Mouse (Mus musculus): Measurements from ENCODE around the gene Snap47.

Snap47 gene

GRCm38 (mm10) chr11:59451086-59451485 lies at the start of gene Snap47:
Gene Snap47 (minus strand): TSS chr11:59451186.
- no peak for DNase-seq (ENCODE audit: low spot score)

GRCm38 (mm10) chr11:59497747-59498146 lies 46.8 kb upstream of the Snap47 start:
- DNase-seq (ENCODE audit: low spot score): no peak

GRCm38 (mm10) chr11:59496672-59497310 lies 45.8 kb upstream of the Snap47 start:
- DNase-seq (ENCODE audit: low spot score): no peak

DNA sequence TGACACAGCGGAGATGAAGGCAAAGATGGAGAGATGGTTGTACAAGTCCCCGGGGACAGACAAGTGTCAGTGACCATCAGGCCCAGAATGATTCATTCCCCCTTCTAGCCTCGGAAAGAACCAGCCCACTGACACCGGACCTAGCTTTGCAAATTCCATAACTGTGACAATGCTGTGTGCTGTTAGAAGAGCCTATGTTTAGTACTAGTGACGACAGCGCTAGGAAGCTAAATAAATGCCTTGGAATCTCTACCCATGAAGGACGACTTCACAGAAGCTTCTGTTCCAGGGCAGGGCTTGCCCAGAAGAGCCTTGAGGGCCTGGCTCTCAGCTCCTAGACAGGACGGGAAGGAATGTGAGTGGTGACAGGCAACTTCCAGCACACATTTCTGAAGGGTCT lies 35.2 kb upstream of the Snap47 start:
- no peak for DNase-seq (ENCODE audit: low spot score)

DNA sequence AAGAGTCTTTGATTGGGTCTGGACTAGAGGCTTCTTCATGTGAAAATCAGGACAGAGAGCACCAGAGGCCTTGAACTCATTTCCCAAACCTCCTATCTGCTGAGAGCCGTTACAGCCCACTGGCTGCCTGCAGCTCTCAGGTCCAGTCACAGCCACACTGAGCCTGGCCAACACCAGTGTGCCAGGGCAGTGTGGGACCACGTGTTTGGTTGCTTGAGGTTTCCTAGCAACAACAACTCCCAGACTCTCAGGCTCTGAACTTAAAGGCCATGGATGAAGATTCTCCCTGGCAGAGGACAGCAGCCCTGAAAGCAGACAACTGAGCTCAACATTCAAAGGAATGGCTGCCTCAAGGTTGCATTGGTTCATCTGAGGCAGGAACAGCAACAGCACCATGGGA lies 34.7 kb upstream of the Snap47 start:
- no peak for DNase-seq (ENCODE audit: low spot score)

DNA sequence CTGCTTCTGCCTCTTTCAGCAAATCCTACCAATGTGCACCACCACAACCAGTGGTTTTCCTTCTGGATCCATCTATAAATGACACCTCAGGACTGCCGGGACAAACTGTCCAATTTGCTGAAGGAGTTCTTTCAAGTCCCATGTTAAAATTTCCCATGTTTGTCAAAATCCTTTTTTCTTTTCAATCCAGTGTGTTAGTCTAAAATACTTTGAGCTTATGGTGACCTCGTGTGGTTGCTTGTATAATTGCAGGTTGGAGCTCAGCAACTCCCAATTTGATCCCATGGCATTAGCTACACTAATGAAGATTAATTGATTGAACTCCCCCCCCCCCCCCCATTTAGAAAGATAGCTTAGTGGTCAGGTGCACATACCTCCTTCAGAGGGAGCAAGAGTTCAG lies 32.2 kb upstream of the Snap47 start:
- no peak for DNase-seq (ENCODE audit: low spot score)

DNA sequence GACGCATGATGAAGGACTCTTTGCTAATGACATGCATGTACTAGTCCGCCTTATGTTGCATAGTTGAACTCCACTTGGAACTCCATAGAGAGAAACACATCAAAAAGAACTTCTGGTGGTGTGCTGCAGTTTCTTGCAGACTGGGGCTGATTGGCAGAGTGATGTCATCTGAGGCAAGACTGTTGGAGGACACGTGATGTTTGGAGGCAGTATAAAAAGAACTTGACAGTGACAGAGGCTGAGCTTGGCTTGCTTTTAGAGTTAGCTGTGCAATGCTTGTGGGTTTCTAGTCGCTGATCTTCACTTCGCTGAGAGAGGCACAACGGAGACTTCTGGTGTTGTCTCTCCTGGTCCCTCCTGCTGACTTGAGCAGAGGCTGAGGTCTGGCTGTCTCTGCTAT lies 26.3 kb upstream of the Snap47 start:
- DNase-seq (ENCODE audit: low spot score): no peak

DNA sequence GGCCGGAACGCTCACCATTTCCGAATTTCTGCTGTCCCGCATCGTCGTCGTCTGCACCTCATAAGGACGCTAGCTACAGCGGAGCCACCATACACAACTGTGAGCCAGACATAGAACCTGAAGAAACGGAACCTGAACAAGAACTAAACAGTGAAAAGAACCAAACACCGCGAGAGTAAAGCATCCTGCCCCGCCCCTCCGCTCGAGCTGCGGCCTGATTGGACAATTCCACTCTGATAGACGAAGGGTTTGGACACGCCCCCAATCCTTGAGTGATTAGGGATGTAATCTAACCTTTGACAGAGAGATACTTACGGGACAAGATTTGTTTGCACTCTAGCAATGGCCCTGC lies 21.3 kb upstream of the Snap47 start, which contains the start of gene Zfp867:
TSS of gene Zfp867 (minus strand) at position 149 of the 352 bp plus-strand sequence.
- DNase-seq (ENCODE audit: low spot score): peak; percentile 86

DNA sequence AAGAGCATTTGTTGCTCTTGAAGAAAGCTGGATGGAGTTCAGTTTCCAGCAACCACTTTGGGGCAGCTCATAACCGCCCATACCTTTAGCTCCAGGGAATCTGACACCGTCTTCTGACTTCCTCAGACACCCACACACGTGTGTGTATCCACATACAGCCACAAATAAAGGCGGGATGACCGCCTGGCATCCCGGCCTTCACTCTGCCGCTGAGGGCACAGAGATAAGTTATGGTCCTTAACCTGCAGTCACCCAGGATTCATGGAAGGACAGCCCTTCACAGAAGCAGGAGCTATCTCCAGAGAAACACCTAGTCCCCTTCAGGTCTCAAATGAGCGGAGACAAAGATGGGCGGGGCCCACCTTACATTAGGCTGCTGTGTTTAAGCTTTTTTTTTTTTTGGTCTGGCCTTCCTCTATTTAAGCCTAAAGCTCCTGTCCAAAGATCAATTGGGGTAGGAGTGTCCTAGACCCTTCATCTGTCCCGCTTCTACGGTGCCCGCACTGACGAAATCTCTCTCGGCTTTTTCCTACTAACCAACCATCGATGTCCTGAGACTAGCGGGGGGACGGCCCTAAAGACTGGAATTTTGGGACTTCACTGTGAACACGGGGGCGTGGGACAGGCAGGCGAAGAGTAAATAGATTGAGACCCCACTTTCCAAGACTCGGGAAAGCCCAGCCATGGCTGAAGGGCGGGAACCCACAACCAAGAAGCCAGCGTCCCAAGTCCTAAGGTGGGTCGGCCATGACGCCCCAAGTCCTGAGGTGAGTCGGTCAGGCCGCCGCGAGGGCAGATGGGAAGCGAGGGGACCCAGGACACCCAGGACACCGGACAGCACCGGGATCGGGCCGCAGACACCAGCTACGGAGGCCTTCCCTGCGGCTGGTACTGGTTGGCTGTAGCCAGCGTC lies 20.7 kb upstream of the Snap47 start:
- DNase-seq (ENCODE audit: low spot score): no peak

DNA sequence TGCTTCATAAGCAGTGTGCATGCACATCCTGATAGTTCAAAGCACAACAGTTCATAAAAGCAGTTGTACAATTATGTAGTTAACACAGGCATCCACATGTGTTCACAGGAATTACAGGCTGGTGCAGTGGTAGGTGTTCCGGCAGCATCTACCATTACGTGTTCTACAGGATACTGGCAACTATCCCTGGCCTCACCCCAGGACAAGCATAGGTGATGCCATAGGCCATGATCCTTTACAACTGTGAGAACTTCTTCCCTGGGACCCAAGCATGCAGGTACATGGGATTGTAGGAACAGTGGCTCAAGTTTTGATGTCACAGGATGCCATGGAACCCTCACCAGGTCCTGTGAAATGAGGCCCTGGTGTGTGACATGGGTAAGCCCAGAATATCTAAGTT lies 9.5 kb upstream of the Snap47 start:
- no peak for DNase-seq (ENCODE audit: low spot score)

DNA sequence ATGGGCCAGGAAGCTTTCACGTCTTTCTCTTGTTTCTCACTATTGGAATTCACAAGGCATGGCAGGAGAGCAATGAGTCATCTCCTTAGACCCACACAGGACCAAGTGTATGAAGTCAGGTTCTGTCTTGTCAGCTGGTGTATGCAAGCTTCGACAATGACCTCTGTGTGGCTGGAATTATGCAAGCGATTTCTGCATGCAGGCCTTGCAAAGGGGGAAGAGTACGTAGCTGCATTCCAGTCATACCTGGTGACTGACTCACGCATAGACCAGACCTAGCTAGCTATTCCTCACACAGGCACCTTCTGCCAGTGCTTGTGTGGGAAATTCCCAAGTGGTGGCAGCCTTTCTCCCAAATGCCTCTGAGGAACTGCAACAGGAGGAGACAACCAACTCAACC lies 8.0 kb upstream of the Snap47 start:
- DNase-seq (ENCODE audit: low spot score): no peak

DNA sequence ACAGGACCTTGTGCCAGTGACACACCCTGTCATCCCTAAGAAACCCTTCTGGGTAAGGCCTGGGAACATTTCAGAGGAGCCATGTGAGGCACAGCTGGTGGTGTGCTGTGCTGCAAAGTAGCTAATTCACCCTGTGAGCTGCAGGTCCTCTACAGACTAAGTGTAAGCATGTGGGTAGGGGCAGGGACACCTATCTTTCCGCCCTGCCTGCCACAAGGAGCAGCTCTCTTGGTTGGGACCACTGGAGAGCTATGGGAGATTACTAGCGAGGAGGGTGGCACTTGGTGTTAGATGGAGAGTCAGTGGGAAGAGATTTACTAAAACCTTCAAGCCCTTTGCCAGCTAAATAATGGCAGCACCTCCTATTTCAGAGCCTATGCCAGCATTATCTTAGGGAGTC lies 5.9 kb upstream of the Snap47 start:
- DNase-seq (ENCODE audit: low spot score): no peak

DNA sequence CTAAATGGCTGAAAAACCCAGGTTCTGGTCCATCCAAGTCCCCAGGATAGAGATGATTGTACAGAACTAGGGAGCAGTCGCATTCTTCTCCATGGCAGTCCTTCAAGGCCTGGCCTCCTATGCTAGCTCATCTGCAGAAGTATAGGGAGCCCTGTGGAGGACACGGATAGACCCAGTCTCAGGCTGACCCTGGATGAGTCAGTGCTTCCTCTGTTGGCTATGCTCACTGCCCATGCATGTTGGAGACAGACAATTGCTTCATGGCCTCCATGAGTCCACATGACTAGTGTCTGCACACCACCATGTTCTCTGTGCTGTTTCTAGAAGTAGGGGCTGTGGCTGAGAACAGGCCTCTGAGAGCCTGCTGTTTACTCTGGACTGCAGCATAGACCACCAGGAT lies 5.4 kb upstream of the Snap47 start:
- DNase-seq (ENCODE audit: low spot score): no peak

DNA sequence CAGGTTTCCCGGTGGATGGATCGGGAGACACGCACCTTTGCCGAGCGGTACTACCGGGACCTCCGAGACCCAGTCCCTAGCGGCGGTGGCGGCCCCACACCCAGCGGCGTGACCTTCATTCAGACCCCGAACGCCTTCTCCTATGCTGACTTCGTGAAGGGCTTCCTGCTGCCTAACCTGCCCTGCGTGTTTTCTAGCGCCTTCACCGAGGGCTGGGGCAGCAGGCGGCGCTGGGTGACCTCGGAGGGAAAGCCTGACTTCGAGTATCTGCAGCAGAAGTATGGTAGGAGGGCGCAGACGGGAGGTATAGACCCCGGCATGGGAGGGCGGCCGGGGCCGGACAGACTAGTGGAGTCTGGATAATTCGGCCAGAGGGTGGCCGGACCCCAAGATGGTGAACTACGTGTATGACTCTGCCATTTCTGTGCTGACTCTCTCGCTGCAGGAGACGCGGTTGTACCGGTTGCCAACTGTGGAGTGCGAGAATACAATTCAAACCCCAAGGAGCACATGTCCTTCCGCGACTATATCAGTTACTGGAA lies 685 bp downstream of the Snap47 start:
- DNase-seq (ENCODE audit: low spot score): no peak

DNA sequence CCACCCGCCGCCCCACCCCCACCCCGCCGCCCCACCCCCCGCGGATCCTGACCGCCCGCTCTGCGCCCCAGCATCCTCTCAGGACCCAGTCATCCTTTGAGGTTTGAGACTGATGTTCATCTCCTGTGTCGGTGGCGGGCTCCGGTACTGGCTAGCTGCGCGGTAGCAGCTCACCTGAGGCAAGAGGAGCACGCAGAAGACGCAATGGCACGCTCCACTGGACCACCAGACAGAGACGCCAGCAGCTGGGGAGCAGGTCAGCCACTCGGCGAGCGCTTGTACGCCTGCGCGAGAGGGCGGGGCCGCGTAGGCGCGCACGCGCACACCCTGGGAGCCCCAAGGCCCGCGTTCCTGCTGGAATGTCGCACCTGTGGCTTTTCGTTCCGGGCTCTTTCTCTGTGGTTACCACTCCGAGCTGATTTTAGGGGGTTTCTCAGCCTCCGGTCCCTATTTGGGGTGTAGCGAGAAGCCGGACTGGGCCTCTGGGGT lies 1.2 kb downstream of the Snap47 start, which contains the start of gene Jmjd4:
TSS of gene Jmjd4 (plus strand) at position 305 of the 489 bp plus-strand sequence.
- DNase-seq (ENCODE audit: low spot score): peak; percentile 86

DNA sequence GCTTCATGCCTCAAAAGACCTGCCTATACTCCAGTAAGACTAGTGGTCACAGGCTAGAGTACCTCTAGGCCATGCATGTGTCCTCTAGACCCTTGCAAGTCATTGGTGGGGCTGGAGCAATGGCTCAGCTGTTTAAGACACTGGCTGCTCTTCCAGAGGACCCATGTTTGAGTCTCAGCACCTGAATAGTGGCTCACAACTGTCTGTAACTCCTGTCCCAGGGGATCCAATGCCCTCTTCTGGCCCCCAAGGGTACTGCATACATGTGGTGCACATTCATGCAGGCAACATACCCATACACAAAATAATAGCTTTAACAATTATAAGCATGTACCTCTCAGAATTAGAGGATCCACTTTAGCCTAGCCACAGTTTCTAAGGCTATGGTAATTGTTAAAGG lies 7.9 kb downstream of the Snap47 start:
- no peak for DNase-seq (ENCODE audit: low spot score)

GRCm38 (mm10) chr11:59437954-59438353 lies 13.0 kb downstream of the Snap47 start:
- no peak for DNase-seq (ENCODE audit: low spot score)

DNA sequence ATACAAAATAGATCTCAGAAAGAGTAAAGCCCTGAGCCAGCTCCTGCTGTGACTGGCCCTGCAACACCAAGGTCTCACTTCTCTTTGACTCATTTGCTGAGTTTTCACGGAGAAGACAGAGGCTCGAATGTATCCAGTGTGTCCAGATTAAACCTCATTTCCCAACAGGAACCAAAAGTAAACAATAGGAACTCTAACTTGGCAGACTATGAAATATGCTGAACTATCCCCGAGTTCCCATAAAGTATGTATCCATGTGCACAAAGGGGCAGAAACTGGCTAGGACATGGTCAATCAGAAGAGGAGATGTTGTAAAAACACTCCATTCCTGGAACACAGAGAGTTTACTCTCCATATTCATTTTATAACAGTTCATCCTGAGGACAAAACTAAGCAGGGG lies 18.7 kb downstream of the Snap47 start:
- no peak for DNase-seq (ENCODE audit: low spot score)

GRCm38 (mm10) chr11:59429959-59430358 lies 21.0 kb downstream of the Snap47 start:
- no peak for DNase-seq (ENCODE audit: low spot score)

DNA sequence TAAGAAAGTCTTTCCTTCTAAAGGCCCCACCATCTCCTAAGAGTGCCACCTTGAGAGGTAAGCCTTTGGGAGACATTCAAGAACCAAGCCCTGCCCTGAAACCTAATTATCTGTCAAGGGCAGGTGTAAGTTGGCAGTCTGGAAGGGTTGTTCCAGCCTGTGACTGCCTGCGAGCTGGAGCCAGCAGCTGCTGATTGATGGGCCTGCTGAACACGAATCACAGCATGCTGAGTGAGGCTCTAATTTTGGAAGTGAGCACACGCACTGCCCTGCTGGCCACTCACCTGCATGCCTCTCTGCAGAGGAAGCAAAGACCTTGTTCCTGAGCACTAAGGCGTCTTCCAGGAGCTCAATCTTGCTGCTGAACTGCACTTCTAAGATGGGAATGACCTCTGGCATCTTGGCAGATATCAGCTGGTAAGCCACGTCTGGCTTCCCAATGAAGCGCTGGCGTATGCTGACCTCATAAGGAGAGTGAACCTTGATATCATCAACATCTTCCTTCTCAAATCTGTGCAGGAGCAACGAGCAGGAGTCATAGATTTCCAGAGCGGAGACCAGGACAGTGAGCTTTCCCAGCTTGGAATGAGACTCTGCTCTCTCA lies 22.8 kb downstream of the Snap47 start:
- no peak for DNase-seq (ENCODE audit: low spot score)

- peak; percentile 23 for DNase-seq (ENCODE audit: low spot score)
Observed at GRCm38 (mm10) chr11:59425671-59426101, 25.3 kb downstream of the Snap47 start.

- no peak for DNase-seq (ENCODE audit: low spot score)
Observed at GRCm38 (mm10) chr11:59423010-59423588, 27.9 kb downstream of the Snap47 start.
